Mouse (Mus musculus): ENCODE data around the gene Ntpcr. TPM values are rescaled to one million over a fixed set of nuclear protein-coding genes. Genes with fewer than 3 reads are reported as not detected.

The Ntpcr gene
- 16.1 TPM for total RNA-seq (2023)

DNA sequence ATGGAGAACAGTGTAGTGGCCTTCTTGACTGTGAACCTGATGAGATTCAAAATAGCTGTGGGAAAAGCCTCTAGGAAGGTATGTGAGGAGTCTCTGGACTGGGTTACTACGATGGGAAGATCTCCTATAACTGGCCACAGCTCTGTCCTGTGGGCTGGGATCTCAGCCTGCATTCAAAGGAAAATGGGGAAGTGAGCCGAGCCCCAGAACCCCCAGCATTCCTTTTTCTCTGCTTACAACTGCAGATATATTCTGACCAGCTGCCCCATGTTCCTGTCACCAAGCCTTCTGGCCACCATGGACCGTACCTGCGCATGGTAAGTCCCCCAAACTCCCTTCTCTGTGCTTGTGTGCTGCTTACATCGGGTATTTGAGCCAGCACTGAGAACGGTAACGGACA, at the start of gene Ntpcr:
TSS of gene Ntpcr (plus strand) at position 218 of the 400 bp plus-strand sequence.

Other genes with a start within 250 kb of the Ntpcr start
- gene Sipa1l2, start 160.2 kb upstream of the Ntpcr start, total RNA-seq (2023): 9.1 TPM
- 2.4 TPM for gene Map10, start 60.1 kb upstream of the Ntpcr start, total RNA-seq (2023)
- gene Pcnx2, start 168.4 kb downstream of the Ntpcr start, total RNA-seq (2023): 0.27 TPM
- not detected for gene Map3k21, start 180.5 kb downstream of the Ntpcr start, total RNA-seq (2023)